Mouse (Mus musculus): ENCODE measurements around the gene Naa20.

- TF ChIP-seq POLR2A (IDR thresholded peaks at IDR 0.05; ENCODE audit: low read depth, low read length) (no peak), CTCF (IDR thresholded peaks at IDR 0.05; ENCODE audit: extremely low read depth, insufficient read depth, insufficient read length, insufficient replicate concordance) (no peak)
Measured at GRCm38 (mm10) chr2:145884036-145884912, 17.6 kb upstream of the Naa20 start.
